Mouse (Mus musculus): ENCODE data around the gene Lcat. TPM values are rescaled to one million over a fixed set of nuclear protein-coding genes. Genes with fewer than 3 reads are reported as not detected.

Lcat gene
- total and polyA plus RNA-seq, 2 experiments from 2014 or later = 5.6 to 19.3 TPM

- no peaks in the 10 kb centered on the region for H3K36me3 ChIP-seq (ENCODE audit: insufficient read depth, low read length)
- peaks cover 25% of the 10 kb centered on the region for H3K27me3 ChIP-seq (ENCODE audit: insufficient read depth, low read length)
- H3K9me3 ChIP-seq (ENCODE audit: low read length) = no peaks in the 10 kb centered on the region
- WGBS = 1% methylated on average over 40 of the region's 47 CpGs
- ATAC-seq (ENCODE audit: low FRiP score) (peak; percentile 73), DNase-seq (ENCODE audit: low spot score) (peak; percentile 63)
- peak within 1 kb of the TSS; percentile 45 for H3K4me3 ChIP-seq (ENCODE audit: low read depth, low read length)
- 0 out of 2 replicates have a peak within 1 kb of the TSS, but pooled peaks have one; percentile 18 for H3K27ac ChIP-seq (ENCODE audit: low read depth, low read length)
- no peaks in the 10 kb centered on the region for H3K4me1 ChIP-seq (ENCODE audit: insufficient read depth, low read length)
- 0 out of 2 replicates have a peak within 1 kb of the TSS, but pooled peaks have one; percentile 29 for H3K9ac ChIP-seq (replicated peaks; ENCODE audit: low read length, poor library complexity, severe bottlenecking)
- no peak for TF ChIP-seq CTCF (IDR thresholded peaks at IDR 0.05)
- peak within 1 kb of the TSS; percentile 51 for H3K4me2 ChIP-seq (ENCODE audit: low read depth, low read length, poor library complexity, severe bottlenecking)
These were observed 22.7 kb upstream of the Lcat start, which contains the start of gene Slc12a4 for GRCm38 (mm10) chr8:105965905-105966341. Slc12a4 (minus strand) TSS chr8:105966097.

DNA sequence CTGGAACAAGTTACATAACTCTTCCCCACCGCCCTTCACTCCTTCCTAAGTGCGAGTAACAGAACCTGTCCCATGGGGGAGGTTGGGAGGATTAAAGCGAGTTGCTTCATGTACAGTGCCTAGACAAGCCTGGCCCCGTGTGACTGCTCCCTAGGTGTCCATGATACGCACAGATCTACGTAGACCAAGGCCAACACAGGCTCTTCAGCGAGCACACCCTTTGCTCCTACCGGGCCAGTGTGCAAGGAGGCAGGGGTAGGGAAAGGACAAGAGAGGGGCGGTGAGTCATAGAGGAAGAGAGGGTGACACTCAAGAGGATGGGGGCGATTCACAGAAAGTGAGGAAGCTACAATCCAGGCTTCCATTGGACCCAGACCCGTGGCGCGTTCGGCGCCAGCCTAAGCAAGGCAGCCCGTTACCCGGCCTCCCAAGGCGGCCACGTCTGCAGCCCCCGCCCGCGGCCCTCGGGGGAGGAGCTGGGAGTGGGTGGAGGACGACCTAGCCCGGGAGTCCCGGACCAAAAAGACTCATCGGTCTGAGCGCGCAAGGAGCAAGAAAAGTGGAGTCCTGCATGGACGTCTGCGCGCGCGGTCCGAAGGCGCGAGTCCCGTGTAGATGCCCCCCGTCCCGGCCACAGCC lies 22.2 kb upstream of the Lcat start:
- Histone ChIP-seq H3K27ac (ENCODE audit: low read depth, low read length) (0 out of 2 replicates have a peak overlapping the region, but pooled peaks have one; percentile 18), H3K4me3 (ENCODE audit: low read depth, low read length) (peak overlapping the region; percentile 45), H3K4me2 (ENCODE audit: low read depth, low read length, poor library complexity, severe bottlenecking) (peak overlapping the region; percentile 51), H3K4me1 (ENCODE audit: insufficient read depth, low read length) (no peaks in the 10 kb centered on the region), H3K9ac (replicated peaks; ENCODE audit: low read length, poor library complexity, severe bottlenecking) (0 out of 2 replicates have a peak overlapping the region, but pooled peaks have one; percentile 29), H3K27me3 (ENCODE audit: insufficient read depth, low read length) (peaks cover 25% of the 10 kb centered on the region), H3K9me3 (ENCODE audit: low read length) (no peaks in the 10 kb centered on the region), H3K36me3 (ENCODE audit: insufficient read depth, low read length) (no peaks in the 10 kb centered on the region)
- no peak for TF ChIP-seq CTCF (IDR thresholded peaks at IDR 0.05)
- peak; percentile 60 for ATAC-seq (ENCODE audit: low FRiP score)
- DNase-seq (ENCODE audit: low spot score) = no peak
- WGBS = 4% methylated on average over 30 of the region's 40 CpGs

DNA sequence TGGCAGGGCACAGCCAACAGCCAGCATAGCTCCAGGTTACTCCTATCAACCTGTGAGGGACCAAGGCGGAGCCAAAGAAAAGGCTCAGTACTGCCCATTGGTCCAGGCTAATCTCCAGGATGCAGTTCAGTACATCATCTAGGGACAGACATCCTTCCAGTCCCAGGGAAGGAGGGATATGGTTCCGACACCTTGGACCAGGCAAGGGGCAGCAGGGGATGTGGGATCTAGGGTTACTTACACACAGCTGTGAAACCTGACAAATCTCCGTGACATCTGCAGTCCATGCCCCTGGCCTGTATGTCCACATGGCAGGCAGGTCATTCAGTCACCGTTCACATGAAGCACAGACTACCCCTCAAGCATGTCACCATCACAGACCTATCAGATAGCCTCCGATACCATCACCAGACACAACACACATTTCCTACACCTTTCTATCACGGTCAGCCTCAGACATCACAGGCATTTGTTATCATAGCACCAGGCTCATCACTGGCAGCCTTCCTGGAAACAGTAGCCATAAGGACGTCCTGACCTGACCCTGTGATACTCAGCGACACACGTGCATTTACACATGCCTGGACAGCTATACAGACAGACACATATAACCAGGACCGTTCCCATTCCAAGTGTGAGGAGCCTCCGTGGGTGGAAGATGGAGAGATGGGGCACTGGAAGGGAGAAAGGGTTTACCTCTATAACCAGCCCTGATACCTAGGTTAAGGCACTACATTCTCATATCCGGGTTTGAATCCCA lies 21.5 kb upstream of the Lcat start:
- DNase-seq (ENCODE audit: low spot score) (no peak), ATAC-seq (ENCODE audit: low FRiP score) (no peak)
- H3K4me3 ChIP-seq (ENCODE audit: low read depth, low read length) = peak overlapping the region; percentile 45
- no peaks in the 10 kb centered on the region for H3K9me3 ChIP-seq (ENCODE audit: low read length)
- no peak for TF ChIP-seq CTCF (IDR thresholded peaks at IDR 0.05)
- no peak overlapping the region for H3K9ac ChIP-seq (replicated peaks; ENCODE audit: low read length, poor library complexity, severe bottlenecking)
- peak overlapping the region; percentile 51 for H3K4me2 ChIP-seq (ENCODE audit: low read depth, low read length, poor library complexity, severe bottlenecking)
- no peaks in the 10 kb centered on the region for H3K4me1 ChIP-seq (ENCODE audit: insufficient read depth, low read length)
- no peak overlapping the region for H3K27ac ChIP-seq (ENCODE audit: low read depth, low read length)
- H3K36me3 ChIP-seq (ENCODE audit: insufficient read depth, low read length) = no peaks in the 10 kb centered on the region
- peaks cover 25% of the 10 kb centered on the region for H3K27me3 ChIP-seq (ENCODE audit: insufficient read depth, low read length)
- WGBS = 70% methylated on average over 12 of the region's 12 CpGs

DNA sequence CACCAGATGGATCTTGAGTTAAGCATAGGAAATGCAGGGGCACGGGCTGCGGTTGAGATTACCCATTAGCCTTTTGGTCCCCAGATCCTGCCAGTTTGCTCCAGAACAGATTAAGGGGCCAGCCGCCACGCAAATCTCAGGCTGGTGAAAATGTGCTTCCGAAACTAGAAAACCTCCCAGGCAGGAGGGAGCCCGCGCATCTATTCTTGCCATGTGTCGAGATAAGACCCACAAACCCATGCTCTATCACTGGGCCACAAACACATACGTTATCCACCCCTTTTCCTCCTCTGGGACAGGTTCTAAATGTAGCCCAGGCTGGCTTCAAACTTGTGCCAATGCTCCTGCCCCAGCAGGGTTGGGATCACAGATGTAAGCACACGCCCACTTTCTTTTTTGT lies 18.4 kb upstream of the Lcat start:
- Histone ChIP-seq H3K27ac (ENCODE audit: low read depth, low read length) (no peak overlapping the region), H3K4me2 (ENCODE audit: low read depth, low read length, poor library complexity, severe bottlenecking) (no peak overlapping the region), H3K4me1 (ENCODE audit: insufficient read depth, low read length) (no peaks in the 10 kb centered on the region), H3K9me3 (ENCODE audit: low read length) (no peaks in the 10 kb centered on the region), H3K36me3 (ENCODE audit: insufficient read depth, low read length) (no peaks in the 10 kb centered on the region), H3K9ac (replicated peaks; ENCODE audit: low read length, poor library complexity, severe bottlenecking) (no peak overlapping the region), H3K27me3 (ENCODE audit: insufficient read depth, low read length) (peaks cover 15% of the 10 kb centered on the region), H3K4me3 (ENCODE audit: low read depth, low read length) (no peak overlapping the region)
- no peak for TF ChIP-seq CTCF (IDR thresholded peaks at IDR 0.05)
- ATAC-seq (ENCODE audit: low FRiP score) (no peak), DNase-seq (ENCODE audit: low spot score) (no peak)
- 85% methylated on average over 10 of the region's 10 CpGs for WGBS

- Histone ChIP-seq H3K27me3 (ENCODE audit: insufficient read depth, low read length) (peaks cover 13% of the 10 kb centered on the region; the same call in 1 of the 2 replicates), H3K36me3 (ENCODE audit: insufficient read depth, low read length) (no peaks in the 10 kb centered on the region), H3K4me2 (ENCODE audit: low read depth, low read length, poor library complexity, severe bottlenecking) (no peak overlapping the region), H3K27ac (ENCODE audit: low read depth, low read length) (no peak overlapping the region), H3K9me3 (ENCODE audit: low read length) (no peaks in the 10 kb centered on the region), H3K4me1 (ENCODE audit: insufficient read depth, low read length) (no peaks in the 10 kb centered on the region), H3K4me3 (ENCODE audit: low read depth, low read length) (no peak overlapping the region), H3K9ac (replicated peaks; ENCODE audit: low read length, poor library complexity, severe bottlenecking) (no peak overlapping the region)
- no peak for TF ChIP-seq CTCF (IDR thresholded peaks at IDR 0.05)
- ATAC-seq (ENCODE audit: low FRiP score) (no peak), DNase-seq (ENCODE audit: low spot score) (no peak)
- 77% methylated on average over 14 of the region's 14 CpGs for WGBS
These were observed 17.9 kb upstream of the Lcat start for GRCm38 (mm10) chr8:105961101-105961500.

DNA sequence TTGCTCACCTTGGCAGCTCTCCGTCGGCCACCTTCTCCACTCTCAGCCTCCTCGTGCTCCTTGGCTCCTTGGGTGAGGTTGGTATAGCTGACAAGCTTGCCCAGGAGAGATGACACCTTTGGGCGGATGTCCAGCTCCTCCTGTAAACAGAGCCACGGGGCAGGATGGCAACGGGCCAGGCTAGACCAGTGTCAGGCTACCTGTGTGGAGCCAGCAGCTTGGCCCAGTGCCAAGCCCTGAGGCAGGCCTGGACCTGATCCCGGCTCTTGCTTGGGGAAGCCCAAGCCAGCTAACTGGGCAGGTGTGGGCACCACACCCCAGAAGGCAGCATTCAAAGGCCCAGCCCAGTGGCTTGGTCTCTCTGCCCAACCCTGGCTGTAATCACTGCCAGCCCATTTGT lies 16.2 kb upstream of the Lcat start:
- 78% methylated on average over 7 of the region's 7 CpGs for WGBS
- TF ChIP-seq CTCF (IDR thresholded peaks at IDR 0.05) = no peak

More for the DNA sequence above, 16.2 kb upstream of the Lcat start:
- H3K9me3 ChIP-seq (ENCODE audit: low read length) = no peaks in the 10 kb centered on the region
- no peak overlapping the region for H3K9ac ChIP-seq (replicated peaks; ENCODE audit: low read length, poor library complexity, severe bottlenecking)
- H3K27me3 ChIP-seq (ENCODE audit: insufficient read depth, low read length) = no peaks in the 10 kb centered on the region
- no peaks in the 10 kb centered on the region for H3K36me3 ChIP-seq (ENCODE audit: insufficient read depth, low read length)
- peak; percentile 50 for DNase-seq (ENCODE audit: low spot score)
- no peak overlapping the region for H3K4me3 ChIP-seq (ENCODE audit: low read depth, low read length)
- H3K27ac ChIP-seq (ENCODE audit: low read depth, low read length) = no peak overlapping the region
- no peak; the same call in 1 of the 2 replicates for ATAC-seq (ENCODE audit: low FRiP score)
- no peak overlapping the region for H3K4me2 ChIP-seq (ENCODE audit: low read depth, low read length, poor library complexity, severe bottlenecking)
- no peaks in the 10 kb centered on the region for H3K4me1 ChIP-seq (ENCODE audit: insufficient read depth, low read length)
